Mouse (Mus musculus) embryonic facial prominence, embryonic 11.5 days (tissue): ENCODE measurements around the gene Gpr119. TPM values are rescaled to one million over a fixed set of nuclear protein-coding genes. Genes with fewer than 3 reads are reported as not detected.

Experiments
- ATAC-seq: fragments of 200-750 bp; cut with Nextera tagmentation; replicated peaks from 2 replicates; pipeline ENCODE4 v1.8.0; 2017; ENCODE audit warnings: low read depth; ENCODE audit not compliant: insufficient number of reproducible peaks, low FRiP score, low TSS enrichment
- DNase-seq: peaks from one replicate; pipeline ENCODE4 v3.0.0-alpha.2; 2015; ENCODE audit warnings: low spot score
- H3K27ac ChIP-seq: fragments of 300-500 bp; sonication (generic); replicated peaks from 2 replicates; pipeline ENCODE4 v1.5.1; 2014; ENCODE audit warnings: mild to moderate bottlenecking, low read depth, low read length, control low read depth
- H3K27me3 ChIP-seq: fragments of 300-500 bp; sonication (generic); 2 replicates; pipeline ENCODE4 v1.6.1; 2014; ENCODE audit warnings: mild to moderate bottlenecking, low read length, moderate library complexity, mixed read lengths; ENCODE audit not compliant: control insufficient read depth, insufficient read depth
- H3K36me3 ChIP-seq: fragments of 300-500 bp; sonication (generic); replicated peaks from 2 replicates; pipeline ENCODE4 v1.6.1; 2014; ENCODE audit warnings: low read depth, mild to moderate bottlenecking, low read length, moderate library complexity, mixed read lengths; ENCODE audit not compliant: control insufficient read depth, insufficient read depth
- H3K4me1 ChIP-seq: fragments of 300-500 bp; sonication (generic); 2 replicates; pipeline ENCODE4 v1.6.1; 2014; ENCODE audit warnings: low read length, mixed read lengths; ENCODE audit not compliant: control insufficient read depth, insufficient read depth
- H3K4me2 ChIP-seq: fragments of 300-500 bp; sonication (generic); 2 replicates; pipeline ENCODE4 v1.6.1; 2014; ENCODE audit warnings: low read depth, mild to moderate bottlenecking, control low read depth, low read length, moderate library complexity
- H3K4me3 ChIP-seq: fragments of 300-500 bp; sonication (generic); 2 replicates; pipeline ENCODE4 v1.5.1; 2014; ENCODE audit warnings: low read depth, low read length, control low read depth
- H3K9ac ChIP-seq: fragments of 300-500 bp; sonication (generic); replicated peaks from 2 replicates; pipeline ENCODE4 v1.6.1; 2014; ENCODE audit warnings: mild to moderate bottlenecking, control low read depth, low read length
- H3K9me3 ChIP-seq: fragments of 300-500 bp; sonication (generic); replicated peaks from 2 replicates; pipeline ENCODE4 v1.6.1; 2016; ENCODE audit warnings: mild to moderate bottlenecking, low read length, inconsistent platforms, mixed read lengths; ENCODE audit not compliant: control insufficient read depth
- WGBS: fragments of 180-500 bp; shearing (Covaris S2); extraction: QIAGEN DNeasy Blood & Tissue Kit; methylation state at CpG from one replicate; pipeline ENCODE4 v1.1.7; 2014; 5-methylcytosine and 5-hydroxymethylcytosine counted together
- polyA plus RNA-seq: library from polyadenylated mRNA; unstranded; fragments of >200 nt; fragmentation: Nextera tagmentation; extraction: Ambion mirVana; gene quantifications from 2 replicates; pipeline ENCODE4 v1.2.1, GENCODE M21; 2014

The Gpr119 gene
- polyA plus RNA-seq: not detected in 2 replicates

DNA sequence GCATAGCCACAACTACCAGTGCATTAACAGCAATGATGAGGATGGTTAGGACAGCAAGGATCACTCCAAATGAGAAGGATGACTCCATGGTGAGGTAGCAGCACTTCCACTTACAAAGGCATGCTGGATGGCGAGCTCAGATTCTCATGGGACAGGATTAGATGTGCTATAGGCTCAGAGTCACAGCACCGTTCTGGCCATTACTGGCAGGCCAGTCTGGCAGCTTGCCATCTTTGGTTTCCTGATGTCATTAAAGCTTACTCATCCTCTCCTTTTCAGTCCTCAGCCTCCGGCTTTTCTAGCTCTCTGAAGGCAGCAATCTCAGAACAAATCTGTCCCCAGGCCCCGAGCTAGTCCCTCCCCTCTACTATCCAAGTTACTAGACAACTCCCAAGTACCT is at the start of gene Gpr119:
TSS of gene Gpr119 (minus strand) at position 308 of the 400 bp plus-strand sequence.
- Histone ChIP-seq H3K27ac (no peak within 1 kb of the TSS), H3K9me3 (no peaks in the 10 kb centered on the region), H3K27me3 (no peaks in the 10 kb centered on the region), H3K9ac (no peak within 1 kb of the TSS), H3K4me3 (no peak within 1 kb of the TSS), H3K4me1 (no peaks in the 10 kb centered on the region), H3K4me2 (no peak within 1 kb of the TSS), H3K36me3 (no peaks in the 10 kb centered on the region)
- DNase-seq (no peak), ATAC-seq (no peak)
- WGBS: 76% methylated on average over 4 of the region's 4 CpGs

DNA sequence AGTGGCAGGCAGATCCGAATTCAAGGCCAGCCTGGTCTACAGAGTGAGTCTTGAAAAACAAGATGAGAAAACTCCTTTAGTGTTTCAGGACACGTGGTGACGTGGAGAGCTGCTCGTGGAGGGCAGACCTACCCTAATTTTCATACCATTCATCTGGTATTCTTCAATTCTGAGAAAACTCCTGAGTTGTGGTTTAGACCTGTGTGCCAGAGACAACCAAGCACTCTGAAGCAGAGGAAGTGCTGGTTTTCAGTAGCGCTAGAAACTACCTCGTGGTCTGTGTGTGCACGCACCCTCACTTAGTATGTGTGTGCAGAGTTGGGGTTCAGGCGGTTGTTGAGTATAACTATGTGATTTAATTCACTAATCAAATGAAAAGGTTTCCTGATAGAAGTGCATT is 38.6 kb upstream of the Gpr119 start:
- no peaks in the 10 kb centered on the region for H3K36me3 ChIP-seq
- no peaks in the 10 kb centered on the region for H3K4me1 ChIP-seq
- H3K27me3 ChIP-seq: no peaks in the 10 kb centered on the region
- 88% methylated on average over 8 of the region's 8 CpGs for WGBS
- H3K27ac ChIP-seq: no peak overlapping the region
- no peak overlapping the region for H3K9ac ChIP-seq
- ATAC-seq (no peak), DNase-seq (no peak)
- no peak overlapping the region for H3K4me3 ChIP-seq
- no peaks in the 10 kb centered on the region for H3K9me3 ChIP-seq
- H3K4me2 ChIP-seq: no peak overlapping the region

DNA sequence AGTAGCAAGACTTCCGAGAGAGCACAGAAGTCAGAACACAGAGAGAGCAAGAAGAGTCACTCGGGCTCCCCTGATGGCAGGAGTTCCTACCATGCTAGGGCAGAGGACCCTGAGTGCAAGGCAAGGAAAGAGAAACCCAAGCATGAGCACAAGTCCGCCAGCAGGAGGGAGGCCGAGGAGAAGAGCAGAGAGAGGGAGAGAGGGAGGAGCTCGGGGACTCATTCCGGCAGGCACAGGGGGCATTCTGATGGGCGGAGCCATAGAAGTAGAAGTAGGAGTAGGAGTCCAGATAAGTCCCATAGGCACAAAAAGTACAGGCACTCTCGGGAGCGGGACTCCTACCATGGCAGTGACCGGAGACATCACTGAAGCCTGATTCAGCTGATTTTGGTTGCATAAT is 35.4 kb upstream of the Gpr119 start:
- Histone ChIP-seq H3K9ac (no peak overlapping the region), H3K9me3 (no peaks in the 10 kb centered on the region), H3K4me1 (no peaks in the 10 kb centered on the region), H3K36me3 (no peaks in the 10 kb centered on the region), H3K4me2 (no peak overlapping the region), H3K4me3 (no peak overlapping the region), H3K27ac (no peak overlapping the region), H3K27me3 (no peaks in the 10 kb centered on the region)
- DNase-seq (no peak), ATAC-seq (no peak)
- WGBS: 84% methylated on average over 10 of the region's 10 CpGs

DNA sequence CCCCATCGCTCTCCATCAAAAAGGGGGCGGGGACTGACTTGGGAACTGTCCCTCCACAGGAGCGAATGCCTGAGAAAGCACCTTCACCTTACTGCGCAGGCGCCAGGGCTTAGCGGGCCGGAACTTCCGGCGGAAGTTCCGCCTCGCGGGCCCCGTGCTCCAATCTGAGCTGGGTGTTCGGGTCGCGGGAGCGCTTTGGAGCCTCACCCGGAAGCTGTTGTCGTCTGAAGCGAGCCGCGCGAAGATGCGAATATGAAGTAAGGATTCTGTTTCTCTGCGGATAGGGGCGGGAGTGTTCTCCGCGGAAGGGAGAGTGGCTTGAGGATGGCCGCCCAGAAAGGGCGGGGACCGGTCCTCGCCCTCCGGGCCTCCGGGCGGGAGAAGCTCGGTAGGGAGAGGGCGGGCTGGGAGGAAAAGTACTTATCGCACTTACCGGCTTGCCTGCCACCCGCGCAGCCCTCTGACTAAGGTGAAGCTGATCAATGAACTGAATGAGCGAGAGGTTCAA is 20.6 kb upstream of the Gpr119 start, which contains the start of gene Rbmx2:
TSS of gene Rbmx2 (plus strand) at position 141 of the 508 bp plus-strand sequence.
- Histone ChIP-seq H3K9ac (peak within 1 kb of the TSS; percentile 57), H3K9me3 (no peaks in the 10 kb centered on the region), H3K4me3 (peak within 1 kb of the TSS; percentile 58), H3K27me3 (no peaks in the 10 kb centered on the region), H3K4me2 (peak within 1 kb of the TSS; percentile 40), H3K4me1 (no peaks in the 10 kb centered on the region), H3K27ac (no peak within 1 kb of the TSS), H3K36me3 (no peaks in the 10 kb centered on the region)
- ATAC-seq (peak; percentile 93), DNase-seq (peak; percentile 92)
- 13% methylated on average over 39 of the region's 42 CpGs for whole genome bisulfite sequencing

DNA sequence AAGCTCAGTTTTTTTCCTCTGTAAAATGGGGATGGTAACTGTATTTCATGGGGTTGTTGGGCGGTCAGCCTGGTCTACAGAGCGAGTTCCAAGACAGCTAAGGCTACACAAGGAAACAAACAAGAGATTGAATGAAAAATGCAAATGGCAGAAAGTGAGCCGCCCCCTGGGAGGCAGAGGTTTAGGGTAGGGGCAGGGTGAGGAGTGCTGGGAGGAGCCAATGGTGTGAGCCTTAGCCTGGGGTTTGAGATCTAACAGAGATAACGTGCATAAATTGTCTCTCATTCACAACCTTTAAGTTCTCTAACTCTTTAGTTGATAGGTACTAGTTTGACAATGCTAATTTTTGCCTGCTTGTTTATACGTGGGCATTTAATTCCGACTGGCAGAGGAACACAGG is 20.2 kb upstream of the Gpr119 start:
- no peak overlapping the region for H3K27ac ChIP-seq
- H3K9ac ChIP-seq: no peak overlapping the region; the same call in 1 of the 2 replicates
- no peaks in the 10 kb centered on the region for H3K36me3 ChIP-seq
- peak; percentile 87 for ATAC-seq
- peak overlapping the region; percentile 17; the same call in 1 of the 2 replicates for H3K4me2 ChIP-seq
- no peaks in the 10 kb centered on the region for H3K27me3 ChIP-seq
- no peak for DNase-seq
- H3K4me1 ChIP-seq: no peaks in the 10 kb centered on the region
- no peaks in the 10 kb centered on the region for H3K9me3 ChIP-seq
- H3K4me3 ChIP-seq: peak overlapping the region; percentile 58
- WGBS: 15% methylated on average over 6 of the region's 6 CpGs

DNA sequence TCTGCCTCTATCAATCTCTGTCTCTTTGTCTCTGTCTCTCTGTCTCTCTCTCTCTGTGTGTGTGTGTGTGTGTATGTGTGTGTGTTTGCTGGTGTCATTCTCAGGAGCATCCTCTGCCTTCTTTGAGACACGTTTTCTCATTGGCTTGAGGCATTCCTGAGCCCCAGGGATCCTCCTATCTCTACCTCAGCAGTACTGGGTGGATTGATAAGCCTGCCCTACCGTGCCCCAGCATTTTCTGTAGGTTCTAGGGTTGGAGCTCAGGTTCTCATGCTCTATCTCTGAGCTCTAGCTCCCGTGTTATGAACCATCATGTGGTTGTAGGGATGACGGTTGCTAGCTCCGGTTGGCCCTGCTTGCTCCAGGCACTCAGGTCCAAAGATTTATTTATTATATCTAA is 9.6 kb upstream of the Gpr119 start:
- H3K9ac ChIP-seq: no peak overlapping the region
- no peak for DNase-seq
- no peaks in the 10 kb centered on the region for H3K27me3 ChIP-seq
- ATAC-seq: no peak
- no peak overlapping the region for H3K4me2 ChIP-seq
- no peaks in the 10 kb centered on the region for H3K9me3 ChIP-seq
- no peak overlapping the region for H3K27ac ChIP-seq
- H3K4me3 ChIP-seq: no peak overlapping the region
- no peaks in the 10 kb centered on the region for H3K36me3 ChIP-seq
- 73% methylated on average over 5 of the region's 5 CpGs for WGBS
- H3K4me1 ChIP-seq: no peaks in the 10 kb centered on the region

DNA sequence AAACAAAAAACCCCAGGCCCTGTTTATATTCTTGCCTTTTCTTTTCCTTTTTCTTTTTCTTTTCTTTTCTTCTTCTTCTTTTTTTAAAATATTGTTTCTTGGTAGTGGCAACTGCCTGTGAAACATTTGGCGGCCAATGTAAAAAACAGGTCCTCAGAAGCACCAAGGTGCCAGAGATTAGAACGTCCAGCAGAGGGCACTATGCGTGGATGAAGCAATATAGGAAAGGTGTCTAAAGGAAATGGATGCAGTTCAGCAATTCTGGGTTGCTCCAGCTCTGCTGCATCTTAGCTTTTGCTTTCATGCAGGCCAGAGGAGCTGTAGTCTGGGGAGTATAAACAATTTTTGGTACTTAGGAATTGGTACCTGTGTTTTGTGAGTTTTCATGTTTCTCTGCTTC is 9.2 kb upstream of the Gpr119 start:
- H3K9me3 ChIP-seq: no peaks in the 10 kb centered on the region
- DNase-seq: peak; percentile 63
- no peaks in the 10 kb centered on the region for H3K36me3 ChIP-seq
- WGBS: 20% methylated on average over 3 of the region's 3 CpGs
- H3K27ac ChIP-seq: no peak overlapping the region
- no peak overlapping the region for H3K4me3 ChIP-seq
- no peak overlapping the region for H3K4me2 ChIP-seq
- H3K9ac ChIP-seq: no peak overlapping the region
- no peak for ATAC-seq
- H3K27me3 ChIP-seq: no peaks in the 10 kb centered on the region
- no peaks in the 10 kb centered on the region for H3K4me1 ChIP-seq

DNA sequence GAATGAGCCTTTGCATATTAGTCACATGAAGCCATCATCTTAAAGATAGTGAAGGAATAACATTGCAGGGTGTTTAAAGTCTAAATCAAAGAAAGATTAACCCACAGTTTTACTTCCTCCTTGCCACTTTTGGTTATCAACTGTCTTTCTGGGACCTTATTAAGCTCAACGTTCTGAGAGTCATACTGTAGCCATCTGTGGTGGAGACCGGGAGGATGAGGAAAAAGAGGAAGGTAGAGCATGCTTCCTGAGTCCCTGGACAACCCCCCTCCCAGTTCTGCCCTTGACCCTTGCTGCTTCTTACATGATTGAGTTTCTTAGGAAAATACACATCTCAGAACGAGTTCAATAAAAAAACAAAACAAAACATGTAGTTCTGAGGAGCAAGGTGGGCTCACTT is 2.6 kb downstream of the Gpr119 start:
- no peak overlapping the region for H3K4me3 ChIP-seq
- no peak overlapping the region for H3K9ac ChIP-seq
- WGBS: 68% methylated on average over 3 of the region's 3 CpGs
- H3K27ac ChIP-seq: no peak overlapping the region
- no peaks in the 10 kb centered on the region for H3K27me3 ChIP-seq
- H3K36me3 ChIP-seq: no peaks in the 10 kb centered on the region
- no peak overlapping the region for H3K4me2 ChIP-seq
- no peak for DNase-seq
- H3K4me1 ChIP-seq: no peaks in the 10 kb centered on the region
- ATAC-seq: no peak
- no peaks in the 10 kb centered on the region for H3K9me3 ChIP-seq
